Mouse (Mus musculus): Measurements from ENCODE around the gene Tyk2.
A peak's percentile ranks its signal among the peaks of the same experiment; 100 is the strongest.

The Tyk2 gene

DNA sequence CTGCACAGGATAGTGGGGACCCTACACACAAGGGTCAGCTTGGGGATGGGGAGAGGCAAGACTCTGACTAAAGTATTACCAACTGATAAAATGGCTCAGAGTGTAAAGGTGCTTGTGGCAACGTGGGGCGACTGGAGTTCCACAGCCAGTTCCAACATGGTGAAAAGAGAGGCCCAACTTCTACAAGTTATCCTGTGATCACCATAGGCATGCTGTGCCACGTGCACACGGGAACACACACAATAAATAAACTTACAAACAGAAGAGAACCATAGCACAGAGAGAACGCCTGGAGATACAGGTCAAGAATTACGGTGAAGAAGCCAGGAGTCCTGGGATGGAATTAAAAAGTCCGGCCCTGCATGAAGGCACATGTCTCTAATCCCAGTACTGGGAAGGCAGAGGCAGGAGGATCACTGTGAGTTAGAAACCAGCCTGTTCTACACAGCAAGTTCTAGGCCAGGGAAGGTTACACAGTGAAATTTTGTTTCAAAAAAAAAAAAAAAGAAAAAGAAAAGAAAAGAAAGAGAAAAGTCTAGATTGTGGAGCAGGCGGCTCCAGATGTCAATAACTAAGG lies 18.1 kb upstream of the Tyk2 start:
- DNase-seq = no peak

GRCm38 (mm10) chr9:21148427-21148826 lies 17.4 kb upstream of the Tyk2 start:
- no peak for DNase-seq

- DNase-seq = peak in 1 of 2 experiments; percentile 57
These were observed 15.7 kb upstream of the Tyk2 start for GRCm38 (mm10) chr9:21146722-21147121.

DNA sequence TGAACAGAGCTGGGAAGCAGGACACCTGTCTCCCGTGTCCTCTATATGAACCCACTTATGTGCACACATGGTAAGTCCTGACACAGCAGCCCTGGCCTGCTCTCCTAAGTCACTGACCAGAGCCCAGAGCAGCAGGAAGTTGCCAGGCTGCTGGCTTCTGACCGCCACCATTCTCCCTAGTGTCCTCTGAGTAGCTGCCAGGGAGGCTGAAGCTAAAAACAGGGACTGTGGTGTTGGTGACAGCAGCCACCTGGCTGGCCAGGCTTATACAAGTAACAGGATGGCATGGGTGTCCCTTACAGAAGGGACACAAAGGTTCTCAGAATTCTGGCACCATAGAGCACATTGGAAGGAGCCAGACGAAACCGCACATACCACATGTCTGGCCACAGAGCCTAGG lies 14.4 kb upstream of the Tyk2 start:
- DNase-seq = no peak

DNA sequence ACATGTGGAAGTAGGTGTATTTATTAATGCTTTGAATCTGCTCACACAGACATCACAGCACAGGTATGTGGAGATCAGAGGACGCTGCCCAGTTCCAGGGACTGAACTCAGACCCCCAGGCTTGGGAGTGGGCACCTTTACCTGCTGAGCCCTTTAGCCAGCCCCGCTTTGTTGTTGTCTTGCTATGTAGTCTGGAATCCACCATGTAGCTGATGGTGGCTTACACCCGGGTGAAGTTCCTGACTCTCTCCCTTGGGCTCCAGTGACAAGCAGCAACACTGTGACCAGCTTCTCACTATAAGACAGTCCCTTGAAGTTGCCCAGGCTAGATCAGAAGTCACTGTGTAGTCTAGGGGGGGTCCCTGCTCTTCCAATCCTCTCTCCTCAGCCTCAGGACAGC lies 13.3 kb upstream of the Tyk2 start:
- no peak for DNase-seq

DNA sequence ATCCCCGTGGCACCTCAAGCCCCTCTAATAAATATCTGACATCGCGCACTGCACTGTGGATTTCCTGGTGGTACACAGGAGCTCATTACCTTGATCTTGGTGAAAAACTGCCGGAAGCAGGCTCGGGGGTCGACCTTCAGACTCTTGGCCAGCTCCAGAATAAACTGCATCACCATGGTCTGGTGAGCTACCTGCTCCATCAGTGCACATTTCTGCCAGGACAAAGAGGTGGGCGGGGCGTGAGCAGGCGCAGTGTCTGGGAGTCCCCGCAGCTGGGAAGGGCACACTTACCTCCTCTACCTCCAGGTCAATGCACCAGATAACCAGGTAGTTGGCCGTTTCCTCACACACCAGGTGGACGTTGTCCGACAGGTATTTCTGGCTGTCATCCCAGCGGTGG lies 10.9 kb upstream of the Tyk2 start:
- no peak for DNase-seq

DNA sequence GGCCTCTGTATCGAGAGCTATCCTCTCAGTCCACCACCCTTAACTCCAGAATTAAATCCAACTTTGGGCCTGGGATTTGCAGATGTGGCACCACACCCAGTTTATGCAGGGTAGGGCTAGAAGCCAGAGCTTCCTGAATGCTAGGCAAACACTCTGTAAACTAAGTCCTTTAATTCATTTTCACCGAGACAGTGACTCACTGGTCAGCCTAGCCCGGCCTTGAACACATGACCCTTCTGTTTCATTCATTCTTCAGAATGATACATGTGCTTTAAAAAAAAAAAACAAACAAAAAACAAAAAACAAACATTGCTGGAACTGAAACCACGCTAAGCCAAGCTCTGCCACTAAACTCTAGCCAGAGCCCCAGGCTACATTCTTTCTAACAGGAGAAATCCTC lies 7.3 kb upstream of the Tyk2 start:
- DNase-seq = no peak

GRCm38 (mm10) chr9:21137229-21137628 lies 6.2 kb upstream of the Tyk2 start:
- peak in 1 of 2 experiments; percentile 71 for DNase-seq

DNA sequence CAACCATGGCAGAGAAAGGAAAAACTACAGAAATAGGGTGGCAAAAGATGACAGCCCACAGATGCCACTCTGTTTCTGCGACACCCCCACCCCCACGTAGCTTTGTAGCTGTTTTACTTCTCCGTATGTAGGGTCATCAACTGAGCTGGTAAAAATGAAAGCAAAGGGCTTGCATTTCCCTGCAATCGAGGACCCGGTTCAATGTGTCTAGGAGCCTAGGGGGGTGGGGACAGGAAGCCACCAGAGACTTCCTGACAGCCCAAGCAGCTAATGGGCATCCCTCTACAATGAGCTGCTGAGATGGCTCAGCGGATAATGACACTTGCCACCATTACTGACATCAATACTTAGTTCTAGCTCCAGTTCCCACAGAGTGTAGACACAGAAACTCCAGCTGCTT lies 5.4 kb upstream of the Tyk2 start:
- no peak for DNase-seq

DNA sequence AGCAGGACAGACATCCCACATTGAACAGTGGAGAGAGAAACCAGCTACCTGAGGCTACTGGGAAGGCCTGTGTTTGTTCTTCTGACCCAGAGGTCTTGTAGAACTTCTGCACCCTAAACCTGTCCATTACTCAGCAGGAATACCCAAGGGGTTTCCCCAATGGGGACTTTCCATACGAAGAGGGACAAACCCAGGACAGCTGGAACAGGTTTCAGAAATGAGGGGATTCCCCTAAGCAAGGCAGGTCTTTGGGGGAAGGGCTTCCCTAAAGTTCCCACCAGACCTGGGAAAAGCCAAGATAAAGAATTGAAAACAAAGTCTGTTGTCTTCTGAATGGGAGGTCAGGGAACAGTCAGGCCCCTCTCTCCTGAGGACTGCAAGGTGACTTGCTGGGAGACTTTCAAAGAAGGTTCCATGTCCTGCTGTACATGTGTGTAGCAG lies 4.9 kb upstream of the Tyk2 start:
- no peak for DNase-seq

DNA sequence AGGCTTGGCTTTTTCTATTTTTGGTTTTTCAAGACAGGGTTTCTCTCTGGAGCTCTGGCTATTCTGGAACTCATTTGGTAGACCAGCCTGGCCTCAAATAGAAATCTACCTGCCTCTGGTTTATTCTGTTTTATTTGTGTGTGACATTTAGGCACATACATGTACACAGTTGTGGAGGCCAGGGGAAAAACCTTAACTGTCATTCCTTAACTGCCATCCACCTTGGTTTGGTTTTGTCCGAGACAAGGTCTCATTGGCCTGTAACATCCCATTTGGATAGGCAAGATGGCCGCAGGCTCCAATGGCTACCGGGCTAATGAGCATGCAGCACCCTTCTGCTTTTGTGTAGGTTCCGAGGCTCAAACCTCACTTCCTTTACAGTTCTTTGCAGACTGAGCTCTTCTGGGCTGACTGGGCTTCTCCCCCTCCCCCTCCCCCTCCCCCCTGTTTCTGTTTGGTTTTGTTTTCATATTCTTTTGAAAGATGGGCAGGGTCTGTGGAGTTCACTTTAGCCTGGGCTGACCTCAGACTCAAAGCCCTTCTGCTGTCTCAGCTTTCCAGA lies 4.4 kb upstream of the Tyk2 start:
- no peak for DNase-seq

GRCm38 (mm10) chr9:21134595-21135328 lies 3.7 kb upstream of the Tyk2 start:
- DNase-seq = no peak

DNA sequence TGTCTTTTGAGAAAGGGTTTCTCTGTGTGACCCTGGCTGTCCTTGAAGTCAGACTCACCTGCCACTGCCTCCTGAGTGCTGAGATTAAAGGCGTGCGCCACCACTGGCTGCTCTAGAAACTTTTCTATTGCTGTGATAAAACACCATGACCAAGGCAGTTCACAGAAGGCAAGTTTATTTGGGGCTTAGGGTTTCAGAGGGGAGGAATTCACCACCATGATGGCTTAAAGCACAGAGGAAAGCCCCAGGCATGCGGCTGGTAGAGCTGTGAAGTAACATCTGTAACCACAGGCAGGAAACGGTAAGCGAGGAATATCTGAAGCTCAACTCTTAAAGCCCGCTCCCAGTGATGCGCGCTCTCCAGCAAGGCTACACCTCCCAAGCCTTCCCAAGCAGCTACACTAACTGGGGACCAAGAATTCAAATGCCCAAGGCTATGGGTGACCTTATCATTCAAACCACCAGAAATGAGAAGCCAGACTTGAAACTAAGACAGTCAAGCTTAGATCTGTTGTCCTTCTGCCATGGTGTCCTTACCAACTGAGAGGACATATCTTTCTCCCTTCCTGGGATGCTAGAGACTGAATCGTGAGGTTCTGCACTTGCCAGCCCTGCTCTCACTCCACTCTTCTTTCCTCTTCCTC lies 2.1 kb upstream of the Tyk2 start:
- no peak for DNase-seq

GRCm38 (mm10) chr9:21132102-21132775 lies 1.2 kb upstream of the Tyk2 start:
- no peak for DNase-seq

GRCm38 (mm10) chr9:21126259-21126627 lies 4.8 kb downstream of the Tyk2 start:
- DNase-seq = no peak

DNA sequence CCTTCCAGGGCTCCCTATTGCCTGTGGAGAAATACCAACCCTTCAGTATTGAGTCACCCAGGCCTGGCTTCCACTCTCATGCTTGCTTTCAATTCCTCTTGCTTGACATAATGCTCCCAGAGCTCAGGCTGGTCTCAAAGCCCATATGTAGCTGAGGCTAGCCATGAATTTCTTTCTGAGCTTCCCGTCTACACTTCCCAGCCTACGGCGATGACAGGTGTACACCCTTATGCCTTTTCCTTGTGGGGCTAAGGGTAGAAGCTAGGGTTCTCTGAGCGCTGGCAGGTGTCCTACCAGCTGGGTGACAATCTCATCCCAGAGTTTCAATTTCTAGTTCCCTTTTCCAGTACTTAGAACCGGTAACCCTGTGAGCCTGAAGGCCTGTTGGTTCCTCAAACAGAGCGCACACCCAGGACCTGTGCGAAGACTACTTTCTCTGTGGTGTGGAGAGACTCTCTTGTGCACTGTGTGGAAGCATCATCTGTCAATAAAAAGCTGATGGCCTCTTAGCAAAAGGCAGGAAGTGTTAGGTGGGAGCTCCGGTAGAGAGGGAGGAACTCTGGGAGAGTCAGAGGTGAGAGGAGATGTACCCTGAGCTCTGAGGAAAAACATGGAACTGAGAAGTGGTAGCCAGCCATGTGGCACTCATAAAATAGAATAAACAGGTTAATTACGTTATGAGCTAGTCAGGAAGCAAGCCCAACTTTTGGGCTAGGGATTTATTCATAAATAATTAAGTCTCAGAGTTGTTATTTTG lies 5.4 kb downstream of the Tyk2 start:
- no peak for DNase-seq

DNA sequence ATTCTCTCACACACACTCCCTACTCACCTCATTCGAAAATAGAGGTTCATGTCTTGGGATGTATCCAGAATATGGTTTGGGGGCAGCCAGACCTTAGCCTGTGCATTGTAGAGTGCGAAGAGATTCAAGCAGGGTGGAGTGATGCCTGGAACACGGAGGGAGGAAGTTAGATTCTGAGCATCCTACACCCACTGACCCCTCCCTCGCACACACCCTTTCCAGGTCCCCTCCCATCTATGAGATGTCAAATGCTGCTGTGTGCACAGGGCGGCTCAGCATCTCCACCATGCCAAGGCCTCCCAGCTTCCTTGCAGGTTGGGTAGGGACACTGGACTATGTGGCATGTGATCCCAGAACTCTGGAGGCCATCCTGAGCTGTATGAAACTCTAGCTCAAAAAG lies 6.2 kb downstream of the Tyk2 start:
- no peak for DNase-seq

DNA sequence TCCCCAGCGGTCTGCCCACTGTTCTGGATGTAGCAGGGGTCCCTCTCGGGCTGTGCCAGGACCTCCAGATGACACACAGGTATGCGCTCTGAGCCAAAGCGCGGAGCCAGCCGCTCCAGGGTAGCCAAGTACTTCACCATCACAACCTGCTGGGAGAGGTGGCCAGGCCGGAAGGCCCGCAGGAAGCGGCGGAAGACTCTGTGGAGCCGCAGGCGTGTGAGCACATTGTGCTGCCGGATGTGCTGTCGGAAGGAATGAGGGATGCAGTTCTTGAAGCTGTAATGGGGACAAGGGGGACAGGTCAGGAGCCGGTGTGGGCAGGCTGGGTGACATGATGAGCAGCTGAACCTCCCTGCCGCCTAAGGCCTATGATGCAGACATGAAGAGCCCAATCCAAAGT lies 9.6 kb downstream of the Tyk2 start:
- no peak for DNase-seq

- DNase-seq = no peak
These were observed 14.0 kb downstream of the Tyk2 start for GRCm38 (mm10) chr9:21117073-21117472.

DNA sequence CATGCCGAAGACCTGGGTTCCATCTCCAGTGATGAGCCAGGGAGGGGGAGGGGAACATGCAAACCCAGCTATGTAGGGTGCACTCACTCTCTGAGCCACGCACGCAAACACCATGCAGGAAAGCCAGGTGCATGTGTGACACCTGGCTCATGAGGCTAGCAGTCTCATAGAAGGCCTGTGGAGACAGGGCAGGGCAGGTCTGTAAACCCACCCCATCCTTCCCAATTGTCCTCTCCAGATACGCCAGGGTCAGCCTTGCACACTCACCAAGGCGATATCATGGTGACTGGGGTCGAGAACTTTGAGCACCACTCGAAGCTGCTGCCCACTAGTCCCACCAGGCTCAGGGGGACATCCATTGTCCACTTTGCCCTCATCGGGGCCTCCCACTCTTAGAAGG lies 15.9 kb downstream of the Tyk2 start:
- no peak for DNase-seq

- DNase-seq = no peak
These were observed 16.9 kb downstream of the Tyk2 start for GRCm38 (mm10) chr9:21114190-21114589.

DNA sequence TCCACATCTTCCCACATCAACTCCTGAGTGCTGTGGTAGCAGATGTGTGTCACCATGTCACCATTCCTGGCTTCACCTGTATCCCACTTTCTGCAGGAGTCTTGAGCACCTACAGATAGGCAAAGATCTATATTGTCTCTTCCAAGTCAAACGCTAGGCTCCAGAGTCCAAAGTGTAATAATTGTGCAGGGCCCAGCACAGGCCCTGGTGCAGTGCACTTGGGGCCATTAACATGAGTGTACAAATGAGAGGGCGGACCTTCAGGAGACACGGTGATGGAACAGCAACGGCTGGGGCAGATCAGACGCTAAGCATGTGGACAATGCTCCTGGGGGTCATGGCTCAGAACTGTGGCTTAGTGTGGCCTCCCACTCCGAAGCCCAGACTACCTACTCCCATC lies 17.3 kb downstream of the Tyk2 start:
- DNase-seq = no peak
